Mouse (Mus musculus): ENCODE data around the gene Ftl1.

The Ftl1 gene

GRCm38 (mm10) chr7:45451344-45451982 lies 8.2 kb downstream of the Ftl1 start:
- in situ Hi-C loops (cut with MboI, MseI), result no loop called here

GRCm38 (mm10) chr7:45449974-45450373 lies 9.7 kb downstream of the Ftl1 start:
- in situ Hi-C loops (cut with MboI, MseI), result no loop called here

GRCm38 (mm10) chr7:45447325-45447990 lies 12.2 kb downstream of the Ftl1 start:
- in situ Hi-C loops (cut with MboI, MseI), result no loop called here

GRCm38 (mm10) chr7:45446589-45446988 lies 13.1 kb downstream of the Ftl1 start:
- in situ Hi-C loops (cut with MboI, MseI), result no loop called here

- in situ Hi-C loops (cut with MboI, MseI), result no loop called here
These were observed 15.9 kb downstream of the Ftl1 start for GRCm38 (mm10) chr7:45443526-45444420.

GRCm38 (mm10) chr7:45437521-45438276 lies 22.0 kb downstream of the Ftl1 start, which contains the start of gene Ruvbl2:
Gene Ruvbl2 (minus strand): TSS chr7:45438096.
- in situ Hi-C loops (cut with MboI, MseI), result no loop called here

GRCm38 (mm10) chr7:45437046-45437445 lies 22.6 kb downstream of the Ftl1 start:
- in situ Hi-C loops (cut with MboI, MseI), result no loop called here

- in situ Hi-C loops (cut with MboI, MseI), result no loop called here
These were observed 23.2 kb downstream of the Ftl1 start for GRCm38 (mm10) chr7:45436444-45436843.

- in situ Hi-C loops (cut with MboI, MseI), result no loop called here
These were observed 24.6 kb downstream of the Ftl1 start for GRCm38 (mm10) chr7:45435038-45435437.

- in situ Hi-C loops (cut with MboI, MseI), result no loop called here
These were observed 25.3 kb downstream of the Ftl1 start, which contains the start of gene Gys1 for GRCm38 (mm10) chr7:45434203-45435015. Gene Gys1 (plus strand): TSS chr7:45434844.

- in situ Hi-C loops (cut with MboI, MseI), result no loop called here
These were observed 25.9 kb downstream of the Ftl1 start for GRCm38 (mm10) chr7:45433835-45434202.

- in situ Hi-C loops (cut with MboI, MseI), result no loop called here
These were observed 33.1 kb downstream of the Ftl1 start for GRCm38 (mm10) chr7:45426556-45426955.

- in situ Hi-C loops (cut with MboI, MseI), result no loop called here
These were observed 38.5 kb downstream of the Ftl1 start for GRCm38 (mm10) chr7:45421194-45421593.

GRCm38 (mm10) chr7:45420615-45420919 lies 39.1 kb downstream of the Ftl1 start, which contains the start of gene Lhb:
Gene Lhb (plus strand): TSS chr7:45420820.
- in situ Hi-C loops (cut with MboI, MseI), result no loop called here

- in situ Hi-C loops (cut with MboI, MseI), result no loop called here
These were observed 39.6 kb downstream of the Ftl1 start for GRCm38 (mm10) chr7:45419859-45420614.

GRCm38 (mm10) chr7:45417962-45418492 lies 41.7 kb downstream of the Ftl1 start:
- in situ Hi-C loops (cut with MboI, MseI), result no loop called here

GRCm38 (mm10) chr7:45415636-45416035 lies 44.0 kb downstream of the Ftl1 start:
- in situ Hi-C loops (cut with MboI, MseI), result no loop called here

- in situ Hi-C loops (cut with MboI, MseI), result no loop called here
These were observed 44.9 kb downstream of the Ftl1 start for GRCm38 (mm10) chr7:45414740-45415224.
